Mouse (Mus musculus): ENCODE results near the gene Fhod1. TPM values are rescaled to one million over a fixed set of nuclear protein-coding genes. Genes with fewer than 3 reads are reported as not detected.

The Fhod1 gene
- total RNA-seq, 4 experiments from 2014 or later: 2.5 to 5.2 (median 4.0) TPM

Small RNA genes within 50 kb of the gene (microRNA-seq; reads per million reads assigned to microRNA genes)
- gene Gm27320: 0 reads per million in 2 experiments
- gene Mir328: 13,316 to 13,942 reads per million in 2 experiments

Other genes starting within 250 kb of the Fhod1 start
- gene Ces4a, start 216.2 kb downstream of the Fhod1 start, total RNA-seq (2022): not detected
- gene Cbfb, start 177.3 kb downstream of the Fhod1 start, total RNA-seq (2022): 10 to 100 TPM; 17.4 to 21.8 (median 18.4) TPM
- 10 to 100 TPM; 34.1 to 41.5 (median 38.7) TPM for gene D230025D16Rik, start 122.8 kb downstream of the Fhod1 start, total RNA-seq (2022)
- gene B3gnt9, start 92.8 kb downstream of the Fhod1 start, total RNA-seq (2022): 1 to 10 TPM; 4.2 to 5.4 (median 4.8) TPM
- 10 to 100 TPM in 2 of 4 experiments, 1 to 10 TPM in 2; 7.9 to 10.9 (median 9.6) TPM for gene Tradd, start 83.3 kb downstream of the Fhod1 start, total RNA-seq (2022)
- gene Fbxl8, start 83.3 kb downstream of the Fhod1 start, total RNA-seq (2022): 1 to 10 TPM in 2 of 4 experiments, under 1 TPM in 2; 0.50 to 1.6 (median 1.1) TPM
- 10 to 100 TPM; 21.3 to 25.7 (median 22.9) TPM for gene Hsf4, start 78.2 kb downstream of the Fhod1 start, total RNA-seq (2022)
- 10 to 100 TPM; 10.6 to 13.8 (median 13.1) TPM for gene Nol3, start 71.8 kb downstream of the Fhod1 start, total RNA-seq (2022)
- gene 4931428F04Rik, start 58.1 kb downstream of the Fhod1 start, total RNA-seq (2022): 10 to 100 TPM; 22.0 to 26.7 (median 24.2) TPM
- 1 to 10 TPM; 1.4 to 2.2 (median 1.8) TPM for gene Exoc3l, start 51.9 kb downstream of the Fhod1 start, total RNA-seq (2022)
- 10 to 100 TPM; 31.2 to 39.0 (median 34.8) TPM for gene E2f4, start 50.3 kb downstream of the Fhod1 start, total RNA-seq (2022)
- gene Elmo3, start 42.4 kb downstream of the Fhod1 start, total RNA-seq (2022): 1 to 10 TPM; 1.5 to 3.0 (median 2.3) TPM
- 1 to 10 TPM; 5.8 to 8.7 (median 7.1) TPM for gene Lrrc29, start 21.7 kb downstream of the Fhod1 start, total RNA-seq (2022)
- gene Tmem208, start 21.6 kb downstream of the Fhod1 start, total RNA-seq (2022): 10 to 100 TPM; 33.7 to 46.5 (median 40.0) TPM
- gene Slc9a5, start 890 bp upstream of the Fhod1 start, total RNA-seq (2022): 10 to 100 TPM; 28.9 to 30.7 (median 29.7) TPM
- 1 to 10 TPM; 1.3 to 2.5 (median 1.6) TPM for gene Plekhg4, start 25.3 kb upstream of the Fhod1 start, total RNA-seq (2022)
- not detected for gene Kctd19, start 65.5 kb upstream of the Fhod1 start, total RNA-seq (2022)
- gene Lrrc36, start 65.6 kb upstream of the Fhod1 start, total RNA-seq (2022): under 1 TPM; 0.40 to 0.82 (median 0.62) TPM
- gene Tppp3, start 123.6 kb upstream of the Fhod1 start, total RNA-seq (2022): 10 to 100 TPM; 59.3 to 66.5 (median 60.9) TPM
- 10 to 100 TPM; 38.3 to 45.8 (median 42.9) TPM for gene Zdhhc1, start 148.9 kb upstream of the Fhod1 start, total RNA-seq (2022)
- gene Hsd11b2, start 170.8 kb upstream of the Fhod1 start, total RNA-seq (2022): not detected
- gene Atp6v0d1, start 218.1 kb upstream of the Fhod1 start, total RNA-seq (2022): 100 to 1,000 TPM; 297 to 314 (median 303) TPM

Measured in left cerebral cortex, adult 8-10 months (tissue).